Mouse (Mus musculus): Measurements from ENCODE around the gene Cd4. TPM values are rescaled to one million over a fixed set of nuclear protein-coding genes. Genes with fewer than 3 reads are reported as not detected.

The Cd4 gene
- 653 TPM for polyA plus RNA-seq (2017; shearing (Covaris generic))

DNA sequence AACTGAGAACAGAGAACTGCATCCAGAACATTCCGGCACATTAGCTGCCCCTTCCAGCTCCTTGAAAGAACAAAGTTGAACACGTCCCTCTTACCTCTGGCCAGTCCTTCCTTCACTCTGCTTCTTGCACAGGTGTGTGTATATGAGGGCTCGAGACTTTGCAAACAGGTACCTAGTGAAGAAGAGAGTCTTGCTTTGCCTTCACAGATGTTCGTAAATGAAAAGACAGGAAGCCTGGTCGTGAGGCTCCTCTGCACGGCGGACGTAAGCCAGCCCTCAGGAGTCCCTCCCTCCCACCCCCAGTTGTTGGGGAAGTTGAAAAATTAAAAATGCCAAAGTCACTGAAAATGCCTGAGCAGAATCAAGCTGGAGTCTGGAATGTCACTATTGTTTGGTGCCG, at the start of gene Cd4:
Gene Cd4 (minus strand): TSS at position 236 of the 400 bp plus-strand sequence.

GRCm38 (mm10) chr6:124930754-124931524, 42.9 kb upstream of the Cd4 start, which contains the start of gene Mlf2:
Mlf2 (plus strand) TSS chr6:124931386.

DNA sequence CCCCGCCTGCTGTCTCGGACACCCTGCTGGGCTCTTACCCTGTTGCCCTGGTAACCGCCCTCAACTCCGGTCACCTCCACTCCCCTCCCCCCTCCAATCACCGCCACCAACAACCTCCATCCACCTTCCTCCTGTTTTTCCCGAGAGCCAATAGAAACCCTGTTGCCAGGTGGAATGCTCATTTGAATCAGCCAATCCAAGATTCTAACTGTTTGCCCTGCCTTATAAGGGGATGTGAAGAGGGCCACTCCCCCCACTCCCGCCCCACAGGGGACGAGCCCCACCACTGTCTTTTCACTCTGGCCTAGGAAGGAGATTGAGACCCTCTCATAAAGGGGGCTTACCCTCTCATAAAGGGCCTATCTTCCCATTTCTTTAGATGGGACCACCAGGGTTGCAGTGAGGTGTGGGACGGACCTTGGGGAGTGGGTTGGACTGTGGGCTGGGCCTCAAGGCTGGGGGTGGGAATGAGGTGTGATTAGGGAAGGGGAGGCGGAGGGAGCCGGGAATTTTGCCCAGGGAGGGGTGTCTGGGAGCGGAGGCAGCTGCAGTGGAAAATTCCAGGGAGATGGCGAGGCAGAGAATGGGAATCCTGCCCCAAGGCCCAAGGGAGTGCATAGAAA, 31.8 kb upstream of the Cd4 start, which contains the start of gene Ptms:
Gene Ptms (minus strand): TSS at position 409 of the 623 bp plus-strand sequence.

DNA sequence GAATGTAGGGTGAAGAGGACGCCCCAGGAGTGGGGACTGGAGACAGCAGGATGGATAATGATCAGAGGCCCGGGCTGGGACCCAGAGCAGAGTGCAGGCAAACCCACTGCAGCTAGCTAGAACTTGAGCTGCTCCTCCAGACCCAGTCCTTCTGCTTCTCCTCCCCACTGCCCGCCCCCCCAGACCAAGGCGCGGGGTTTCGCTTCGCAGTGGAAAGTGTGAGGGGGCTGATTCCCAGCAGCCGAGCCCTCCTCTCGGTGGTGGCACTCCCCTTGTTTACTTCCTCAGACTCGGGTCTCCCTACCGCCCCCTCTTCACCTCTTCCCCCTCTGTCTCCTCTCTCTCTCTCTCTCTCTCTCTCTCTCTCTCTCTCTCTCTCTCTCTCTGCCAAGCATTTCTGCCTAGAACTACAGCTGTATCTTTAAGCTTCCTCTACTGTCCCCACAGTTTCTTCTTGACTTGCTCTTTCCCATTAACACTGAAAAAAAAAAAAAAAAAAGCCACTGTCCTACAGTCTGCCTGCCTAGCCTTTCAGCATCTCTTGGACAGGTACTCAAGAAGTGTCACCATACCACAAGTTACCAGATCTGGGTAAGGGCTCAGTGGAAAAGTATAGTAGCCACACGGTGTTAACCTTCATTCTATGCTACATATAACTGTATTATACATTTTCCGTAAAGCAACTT, 23.7 kb upstream of the Cd4 start, which contains the start of gene Lag3:
Gene Lag3 (minus strand): TSS at position 173 of the 686 bp plus-strand sequence.

DNA sequence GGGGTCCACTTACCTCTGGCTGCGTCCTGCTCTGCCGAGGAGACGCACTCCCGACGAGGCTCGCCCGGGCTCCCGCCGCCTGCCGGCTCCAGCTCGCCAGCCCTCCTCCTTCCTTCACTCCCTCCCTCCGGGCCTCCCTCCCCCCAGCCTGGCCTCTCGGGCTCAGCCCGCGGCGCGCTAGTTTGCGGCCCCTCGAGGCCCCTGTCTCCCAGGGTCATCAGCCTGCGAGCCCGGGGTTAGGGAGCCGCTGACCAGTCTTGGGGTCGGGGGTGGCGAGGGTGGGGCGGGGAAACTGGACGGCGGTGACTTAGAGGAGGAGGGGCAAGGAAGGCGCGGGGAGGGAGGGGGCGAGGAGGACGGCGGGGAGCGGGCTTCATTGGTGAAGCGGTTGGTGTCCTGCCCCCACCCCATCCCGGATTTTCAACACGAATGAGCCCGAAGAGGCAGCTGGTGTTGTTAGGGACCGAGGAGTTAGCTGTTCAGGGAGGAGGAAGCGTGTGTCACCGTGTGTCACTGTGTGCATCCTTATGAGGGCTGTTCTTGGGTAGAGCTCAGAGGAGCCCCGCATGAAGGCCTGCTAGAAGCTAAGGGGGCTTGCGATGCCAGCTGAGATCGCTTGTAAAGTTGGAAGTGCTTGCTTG, 24.2 kb downstream of the Cd4 start, which contains the start of gene Gpr162:
Gene Gpr162 (minus strand): TSS at position 326 of the 641 bp plus-strand sequence.

DNA sequence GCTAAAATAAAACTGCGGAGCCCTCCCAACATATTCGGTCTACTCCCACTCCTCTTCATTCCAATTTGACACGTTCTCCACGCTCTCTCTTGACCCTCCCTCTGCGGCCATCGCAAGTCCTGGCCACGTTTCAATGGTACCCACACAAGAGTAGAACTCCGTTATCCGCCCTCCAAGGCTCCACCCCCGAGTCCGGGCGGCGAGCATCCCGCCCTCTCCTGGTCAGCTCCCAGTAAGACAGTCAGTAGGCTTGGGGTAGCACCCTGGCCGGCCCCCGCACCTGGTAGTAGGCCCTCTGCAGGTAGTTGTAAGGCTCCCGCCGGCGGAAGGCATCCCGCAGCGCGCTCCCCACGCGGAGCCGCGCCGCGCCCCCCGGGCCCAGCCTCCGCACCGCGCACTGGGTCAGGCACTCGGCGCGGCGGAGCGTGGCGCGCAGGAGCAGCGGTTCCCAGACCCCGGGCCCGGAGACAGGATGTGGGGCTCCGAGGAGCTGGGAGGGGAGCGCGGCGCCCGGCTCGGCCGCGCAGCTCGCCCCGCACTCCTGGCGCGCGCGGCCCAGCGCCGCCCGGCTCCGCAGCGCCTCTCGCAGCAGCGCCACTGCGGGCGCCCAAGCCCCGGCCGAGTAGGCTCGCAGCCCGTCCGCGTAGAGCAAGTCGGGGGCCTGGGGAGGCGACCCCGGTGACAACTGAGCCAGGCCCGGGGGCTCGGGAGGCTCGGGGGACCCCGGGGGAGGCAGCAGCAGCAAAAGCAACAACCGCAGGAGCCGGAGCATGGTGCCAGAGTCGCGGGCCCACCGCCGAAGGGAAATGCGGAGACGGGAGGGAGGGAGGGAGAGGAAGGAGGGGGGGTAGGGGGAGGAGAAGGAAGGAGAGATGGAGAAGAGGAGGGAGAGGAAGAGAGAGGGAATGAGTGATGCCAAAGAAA, 30.8 kb downstream of the Cd4 start, which contains the start of gene P3h3:
Gene P3h3 (minus strand): TSS at position 837 of the 924 bp plus-strand sequence.

GRCm38 (mm10) chr6:124840241-124841167, 47.5 kb downstream of the Cd4 start, which contains the start of gene Gnb3:
Gnb3 (minus strand) TSS chr6:124840275.

DNA sequence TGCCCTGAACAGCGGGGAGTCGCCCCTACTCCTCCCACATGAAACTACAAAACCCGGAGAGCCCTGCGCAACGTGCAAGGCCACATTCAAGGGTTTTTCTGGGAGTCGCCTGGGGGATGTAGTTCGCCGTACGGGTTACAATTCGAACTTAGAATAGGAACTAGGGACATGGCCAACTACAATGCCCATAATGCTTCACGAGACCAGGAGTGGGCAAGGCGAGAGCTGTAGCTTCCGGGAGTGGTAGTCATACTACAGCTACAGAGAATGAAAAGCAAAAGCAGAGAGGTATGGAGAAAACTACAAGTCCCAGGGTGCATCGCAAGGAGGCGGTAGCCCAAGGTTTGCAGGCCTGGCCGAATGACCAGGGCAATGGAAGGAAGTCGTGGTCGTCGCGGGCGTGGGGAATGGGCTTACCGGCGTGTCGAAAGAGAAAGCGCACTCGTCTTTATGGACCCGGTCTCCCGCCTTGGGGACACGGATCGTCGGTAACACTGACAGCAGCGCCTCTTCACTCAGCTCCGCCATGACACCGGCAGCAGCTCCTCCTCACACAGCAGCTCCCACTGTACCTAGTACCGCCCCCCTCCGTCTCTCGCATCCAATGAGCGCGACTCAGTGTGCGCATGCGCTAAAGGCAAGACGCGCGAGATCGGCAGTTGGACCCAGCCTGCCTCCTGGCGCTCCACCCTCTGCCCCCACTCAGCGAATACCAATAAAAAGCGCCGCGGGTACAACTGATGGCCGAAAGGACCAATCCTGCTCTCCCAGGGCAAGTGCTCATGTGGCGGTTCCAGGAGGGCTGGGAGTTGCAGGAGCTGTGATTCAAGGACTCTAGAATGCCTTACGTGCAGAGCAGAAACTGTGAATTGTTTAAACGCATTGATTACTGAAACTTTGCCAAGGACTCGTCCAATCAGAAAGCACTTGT, 58.9 kb downstream of the Cd4 start, which contains the start of the genes Usp5 and Cdca3:
Gene Usp5 (minus strand): TSS at position 617 of the 931 bp plus-strand sequence.
Gene Cdca3 (plus strand): TSS at position 680 of the 931 bp plus-strand sequence.

Other genes starting within 250 kb of the Cd4 start
- 27.3 TPM for gene Lpcat3, start 225.2 kb downstream of the Cd4 start, polyA plus RNA-seq (2017; shearing (Covaris generic))
- gene Emg1, start 176.0 kb downstream of the Cd4 start, polyA plus RNA-seq (2017; shearing (Covaris generic)): 299 TPM
- 137 TPM for gene Phb2, start 175.9 kb downstream of the Cd4 start, polyA plus RNA-seq (2017; shearing (Covaris generic))
- gene Ptpn6, start 149.5 kb downstream of the Cd4 start, polyA plus RNA-seq (2017; shearing (Covaris generic)): 230 TPM
- 313 TPM for gene Grcc10, start 146.8 kb downstream of the Cd4 start, polyA plus RNA-seq (2017; shearing (Covaris generic))
- 0.44 TPM for gene Gm45234, start 132.2 kb downstream of the Cd4 start, polyA plus RNA-seq (2017; shearing (Covaris generic))
- gene Atn1, start 131.7 kb downstream of the Cd4 start, polyA plus RNA-seq (2017; shearing (Covaris generic)): 21.5 TPM
- gene Eno2, start 118.5 kb downstream of the Cd4 start, polyA plus RNA-seq (2017; shearing (Covaris generic)): 4.5 TPM
- 3.9 TPM for gene Lrrc23, start 108.5 kb downstream of the Cd4 start, polyA plus RNA-seq (2017; shearing (Covaris generic))
- 3.3 TPM for gene Spsb2, start 79.6 kb downstream of the Cd4 start, polyA plus RNA-seq (2017; shearing (Covaris generic))
- gene Tpi1, start 73.9 kb downstream of the Cd4 start, polyA plus RNA-seq (2017; shearing (Covaris generic)): 109 TPM
- gene Usp5, start 58.7 kb downstream of the Cd4 start, polyA plus RNA-seq (2017; shearing (Covaris generic)): 69.3 TPM
- 2.5 TPM for gene Cdca3, start 58.7 kb downstream of the Cd4 start, polyA plus RNA-seq (2017; shearing (Covaris generic))
- not detected for gene Gnb3, start 47.9 kb downstream of the Cd4 start, polyA plus RNA-seq (2017; shearing (Covaris generic))
- gene P3h3, start 30.5 kb downstream of the Cd4 start, polyA plus RNA-seq (2017; shearing (Covaris generic)): not detected
- gene Gpr162, start 24.2 kb downstream of the Cd4 start, polyA plus RNA-seq (2017; shearing (Covaris generic)): not detected
- 0.87 TPM for gene Lag3, start 23.5 kb upstream of the Cd4 start, polyA plus RNA-seq (2017; shearing (Covaris generic))
- gene Ptms, start 31.9 kb upstream of the Cd4 start, polyA plus RNA-seq (2017; shearing (Covaris generic)): 4.7 TPM
- 116 TPM for gene Mlf2, start 43.2 kb upstream of the Cd4 start, polyA plus RNA-seq (2017; shearing (Covaris generic))
- gene Cops7a, start 77.3 kb upstream of the Cd4 start, polyA plus RNA-seq (2017; shearing (Covaris generic)): 39.3 TPM
- 0.96 TPM for gene Pianp, start 108.5 kb upstream of the Cd4 start, polyA plus RNA-seq (2017; shearing (Covaris generic))
- gene Zfp384, start 120.9 kb upstream of the Cd4 start, polyA plus RNA-seq (2017; shearing (Covaris generic)): 60.2 TPM
- 54.7 TPM for gene Ing4, start 151.5 kb upstream of the Cd4 start, polyA plus RNA-seq (2017; shearing (Covaris generic))
- gene Acrbp, start 161.5 kb upstream of the Cd4 start, polyA plus RNA-seq (2017; shearing (Covaris generic)): 6.5 TPM
- gene Lpar5, start 179.7 kb upstream of the Cd4 start, polyA plus RNA-seq (2017; shearing (Covaris generic)): 10.5 TPM
- gene Chd4, start 207.8 kb upstream of the Cd4 start, polyA plus RNA-seq (2017; shearing (Covaris generic)): 52.2 TPM
- gene Nop2, start 243.7 kb upstream of the Cd4 start, polyA plus RNA-seq (2017; shearing (Covaris generic)): 26.2 TPM

All from effector memory CD4-positive, alpha-beta T cell, adult 5 months (primary cell).